Mouse (Mus musculus) olfactory bulb, adult 2 months (tissue): ENCODE measurements around the gene Vpreb3. TPM values are rescaled to one million over a fixed set of nuclear protein-coding genes. Genes with fewer than 3 reads are reported as not detected.

Source experiments
- H3K27ac ChIP-seq: fragments of 200-500 bp; 2 replicates; pipeline ENCODE4 v1.5.1; 2012; ENCODE audit warnings: low read depth, low read length; ENCODE audit not compliant: insufficient read depth
- H3K4me1 ChIP-seq: fragments of 200-500 bp; 2 replicates; pipeline ENCODE4 v1.6.1; 2012; ENCODE audit warnings: low read length; ENCODE audit not compliant: control insufficient read depth, insufficient read depth
- H3K4me3 ChIP-seq: fragments of 200-500 bp; 2 replicates; pipeline ENCODE4 v1.5.1; 2012; ENCODE audit warnings: mild to moderate bottlenecking, low read depth, low read length, moderate library complexity; ENCODE audit not compliant: insufficient read depth
- CTCF ChIP-seq: fragments of 200-500 bp; IDR thresholded peaks from 2 replicates; pipeline ENCODE4 v1.5.1; 2012; ENCODE audit warnings: low read depth, mild to moderate bottlenecking, low read length, moderate library complexity; ENCODE audit not compliant: insufficient read depth
- POLR2A ChIP-seq: fragments of 200-500 bp; IDR thresholded peaks from 2 replicates; pipeline ENCODE4 v1.6.1; 2012; ENCODE audit warnings: mild to moderate bottlenecking, low read depth, low read length, moderate library complexity; ENCODE audit not compliant: insufficient read depth
- WGBS: fragments of 180-500 bp; shearing (Covaris S2); methylation state at CpG from one replicate; pipeline ENCODE4 v1.1.7; 2018; 5-methylcytosine and 5-hydroxymethylcytosine counted together
- polyA plus RNA-seq: library from polyadenylated mRNA; stranded (reverse); fragments of >200 nt; gene quantifications from 2 replicates; pipeline ENCODE4 v1.2.4, GENCODE M21; 2012; ENCODE audit warnings: low replicate concordance; ENCODE audit not compliant: missing spikeins, insufficient read depth, insufficient read length

The Vpreb3 gene
- not detected in 2 replicates for polyA plus RNA-seq

DNA sequence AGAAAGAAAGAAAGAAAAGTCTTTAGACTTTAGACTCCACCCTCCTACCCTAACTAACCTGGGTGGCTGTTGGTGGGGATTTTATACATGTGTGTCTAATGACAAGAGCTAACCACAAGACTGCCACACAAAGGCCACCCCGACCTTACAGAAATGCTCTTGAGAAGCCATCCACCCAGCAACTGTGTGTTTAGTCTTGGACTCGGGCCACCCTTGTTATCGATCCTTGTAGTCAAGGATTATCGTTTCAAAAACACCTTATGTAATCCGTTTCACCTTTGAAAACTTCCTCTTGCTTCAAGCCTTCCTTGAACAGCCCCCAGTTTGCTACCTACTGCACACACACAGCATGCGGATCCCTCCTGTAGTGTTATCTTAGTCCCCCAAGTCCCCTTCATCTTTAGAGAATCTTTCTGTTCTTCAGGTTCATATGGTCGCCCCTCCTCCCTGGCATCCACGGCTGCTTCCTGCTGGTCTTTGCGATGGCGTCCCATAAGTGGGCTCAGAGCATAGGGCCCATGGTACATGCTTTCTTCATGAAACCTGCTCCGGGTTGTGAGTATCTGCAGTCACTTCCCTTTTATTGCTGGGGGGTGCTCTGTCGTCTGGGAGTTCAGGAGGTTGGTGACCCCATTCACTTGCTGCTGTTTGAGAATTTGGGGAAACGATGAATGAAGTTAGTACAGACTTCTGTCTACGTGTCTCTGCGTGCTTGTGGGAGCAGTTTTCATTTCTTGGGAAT is at the start of gene Vpreb3:
Vpreb3 (plus strand) TSS at position 322 of the 742 bp plus-strand sequence.
- H3K27ac ChIP-seq = peak within 1 kb of the TSS; percentile 23
- no peak within 1 kb of the TSS for H3K4me3 ChIP-seq
- H3K4me1 ChIP-seq = peaks cover 15% of the 10 kb centered on the region
- TF ChIP-seq POLR2A (no peak), CTCF (no peak)
- WGBS = 85% methylated on average over 15 of the region's 15 CpGs

GRCm38 (mm10) chr10:75893089-75893750 is 49.6 kb upstream of the Vpreb3 start, which contains the start of gene Derl3:
Gene Derl3, plus strand, starts transcription at chr10:75893413.
- Histone ChIP-seq H3K27ac (no peak within 1 kb of the TSS), H3K4me1 (peaks cover 7% of the 10 kb centered on the region), H3K4me3 (peak within 1 kb of the TSS; percentile 65)
- WGBS = 2% methylated on average over 50 of the region's 51 CpGs
- TF ChIP-seq CTCF (no peak), POLR2A (no peak)

DNA sequence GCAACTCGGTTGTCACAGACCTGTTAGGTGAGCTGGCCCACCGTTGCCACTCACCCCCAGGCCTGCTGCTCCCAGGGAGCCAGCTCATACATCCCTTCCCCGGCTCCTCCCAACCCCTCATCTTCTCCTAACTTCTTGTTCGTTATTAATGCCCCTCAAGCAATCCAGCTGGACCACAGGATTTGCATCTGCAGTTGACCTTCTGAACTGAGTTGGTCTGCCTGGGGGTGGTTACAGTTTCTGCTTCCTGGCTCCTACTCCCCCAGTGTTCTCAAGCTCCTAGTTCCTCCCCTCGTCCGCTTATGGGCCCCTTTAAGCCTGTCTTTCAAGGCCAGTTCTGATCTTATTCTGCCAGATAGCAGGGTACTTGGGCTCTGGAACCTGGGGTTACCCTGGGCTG is 48.3 kb upstream of the Vpreb3 start:
- TF ChIP-seq POLR2A (no peak), CTCF (no peak)
- Histone ChIP-seq H3K27ac (no peak overlapping the region), H3K4me3 (no peak overlapping the region), H3K4me1 (peaks cover 14% of the 10 kb centered on the region)
- 74% methylated on average over 6 of the region's 6 CpGs for WGBS

DNA sequence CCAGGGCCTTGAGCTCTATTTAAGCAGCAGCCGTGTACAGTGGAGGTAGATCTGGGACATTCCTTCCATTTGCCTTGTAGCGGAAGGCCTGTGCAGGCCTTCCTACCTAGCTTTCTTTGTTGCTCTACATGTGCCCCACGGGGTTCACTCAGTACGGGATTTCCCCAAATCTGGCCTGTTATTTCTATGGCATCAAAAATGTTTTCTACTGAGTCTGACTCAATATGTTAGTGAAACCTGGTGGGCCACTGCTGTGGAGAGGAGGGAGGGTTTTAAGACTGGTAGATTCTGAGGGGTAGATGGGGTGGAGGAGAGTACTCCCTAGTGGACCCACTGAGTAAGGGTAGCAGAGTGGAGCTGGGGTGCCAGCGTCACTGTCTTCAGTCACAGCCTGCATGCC is 47.1 kb upstream of the Vpreb3 start:
- 96% methylated on average over 5 of the region's 5 CpGs for WGBS
- Histone ChIP-seq H3K27ac (no peak overlapping the region), H3K4me3 (no peak overlapping the region), H3K4me1 (peaks cover 14% of the 10 kb centered on the region)
- TF ChIP-seq POLR2A (no peak), CTCF (no peak)

GRCm38 (mm10) chr10:75896208-75896607 is 46.6 kb upstream of the Vpreb3 start:
- H3K4me1 ChIP-seq = peaks cover 14% of the 10 kb centered on the region
- WGBS = 50% methylated on average over 1 of the region's 1 CpGs
- TF ChIP-seq CTCF (no peak), POLR2A (no peak)
- no peak overlapping the region for H3K27ac ChIP-seq
- H3K4me3 ChIP-seq = no peak overlapping the region

DNA sequence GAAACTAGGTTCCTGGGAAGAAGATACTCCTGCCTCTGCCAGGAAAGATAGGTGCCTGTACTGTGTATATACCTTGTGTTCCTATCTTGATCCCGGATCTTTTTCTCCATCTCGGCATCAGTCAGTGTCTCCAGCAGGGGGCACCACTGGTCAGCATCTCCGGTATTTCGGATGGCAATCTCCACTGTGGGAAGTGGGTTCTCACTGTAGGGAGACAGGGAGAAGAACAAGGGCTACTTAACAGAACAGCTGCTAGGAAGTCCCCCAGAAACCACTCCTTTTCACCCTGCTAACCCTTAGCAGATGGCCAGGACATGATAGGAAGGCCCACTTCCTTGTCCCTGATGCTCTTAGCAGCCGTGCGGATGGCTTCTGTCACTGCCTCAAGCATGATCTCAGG is 45.5 kb upstream of the Vpreb3 start:
- H3K4me1 ChIP-seq = peaks cover 14% of the 10 kb centered on the region
- H3K27ac ChIP-seq = no peak overlapping the region
- H3K4me3 ChIP-seq = no peak overlapping the region
- 30% methylated on average over 6 of the region's 6 CpGs for WGBS
- TF ChIP-seq CTCF (0 out of 2 replicates have a peak, but pooled peaks have one; percentile 24), POLR2A (no peak)

DNA sequence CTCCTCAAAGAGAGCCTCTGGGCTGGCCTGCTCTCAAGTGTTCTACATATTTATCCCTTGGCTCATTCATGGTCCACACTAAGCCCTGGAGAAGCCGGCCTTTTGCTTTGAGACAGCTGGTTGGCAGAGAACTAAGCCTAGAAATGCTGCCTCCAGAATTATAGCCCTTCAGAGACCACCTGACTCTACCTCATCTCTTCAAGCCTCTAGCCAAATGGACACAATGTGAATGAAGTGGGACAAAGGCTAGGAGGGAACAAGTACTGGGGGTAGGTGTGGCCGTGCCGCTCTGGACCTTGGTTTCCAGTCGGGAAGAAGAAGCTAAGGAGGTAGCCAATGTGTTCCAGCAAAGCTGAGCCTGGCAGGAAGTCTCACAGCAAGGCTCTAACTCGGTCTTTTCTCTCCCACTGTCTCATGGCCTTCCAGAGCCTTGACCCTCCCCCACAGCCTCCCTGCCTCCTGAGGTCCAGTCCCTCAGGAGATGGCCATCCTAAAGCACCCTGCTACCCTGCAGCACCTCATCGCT is 44.8 kb upstream of the Vpreb3 start:
- no peak overlapping the region for H3K27ac ChIP-seq
- no peak overlapping the region for H3K4me3 ChIP-seq
- TF ChIP-seq CTCF = no peak
- TF ChIP-seq POLR2A = no peak
- WGBS = 55% methylated on average over 6 of the region's 6 CpGs
- peaks cover 14% of the 10 kb centered on the region for H3K4me1 ChIP-seq

- peaks cover 8% of the 10 kb centered on the region; the same call in 1 of the 2 replicates for H3K4me1 ChIP-seq
- 26% methylated on average over 3 of the region's 3 CpGs for WGBS
- H3K27ac ChIP-seq = no peak overlapping the region
- no peak for TF ChIP-seq CTCF
- no peak for TF ChIP-seq POLR2A
- H3K4me3 ChIP-seq = no peak overlapping the region
Measured at GRCm38 (mm10) chr10:75898846-75899245, 44.0 kb upstream of the Vpreb3 start.

DNA sequence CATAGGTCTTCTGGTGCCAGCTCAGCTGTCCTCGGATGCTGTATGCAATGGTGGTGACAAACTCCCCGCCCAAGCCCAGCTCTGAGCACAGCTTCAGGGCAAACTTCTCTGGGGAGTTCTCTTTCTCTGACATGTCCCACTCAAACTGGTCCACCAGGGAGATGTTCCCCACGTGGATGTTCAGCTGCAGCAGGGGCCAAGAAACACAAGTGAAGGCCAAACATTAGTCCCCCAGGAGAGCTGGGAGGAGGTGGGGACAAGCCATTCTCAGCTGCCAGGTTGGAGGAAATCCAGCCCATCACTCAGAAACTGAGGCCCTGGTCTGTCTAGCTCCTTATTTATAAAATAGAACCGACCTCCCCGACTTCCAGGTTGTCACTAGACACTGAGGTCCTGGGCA is 38.5 kb upstream of the Vpreb3 start:
- Histone ChIP-seq H3K4me1 (no peaks in the 10 kb centered on the region), H3K4me3 (no peak overlapping the region), H3K27ac (no peak overlapping the region)
- WGBS = 77% methylated on average over 5 of the region's 5 CpGs
- TF ChIP-seq POLR2A (no peak), CTCF (no peak)
